Mouse (Mus musculus): ENCODE results near the gene Med18. TPM values are rescaled to one million over a fixed set of nuclear protein-coding genes. Genes with fewer than 3 reads are reported as not detected.
A peak's percentile ranks its signal among the peaks of the same experiment; 100 is the strongest.
"Not testable (repeated sequence)": the region's sequence is repeated elsewhere in the genome, so short reads cannot be mapped to it uniquely, and the experiment has no call there.

Med18 gene
- polyA plus RNA-seq, 1 experiment from 2014 or later = 20.0 TPM

GRCm38 (mm10) chr4:132420471-132420870, 43.2 kb downstream of the Med18 start:
- Histone ChIP-seq H3K9me3 (replicated peaks; ENCODE audit: control insufficient read depth, low read length) (no peaks in the 10 kb centered on the region), H3K27me3 (ENCODE audit: control insufficient read depth, insufficient read depth, low read length) (no peaks in the 10 kb centered on the region), H3K4me2 (ENCODE audit: low read depth, low read length) (peak overlapping the region; percentile 57), H3K4me1 (ENCODE audit: control insufficient read depth, insufficient read depth, low read length) (peaks cover 13% of the 10 kb centered on the region), H3K9ac (ENCODE audit: low read length) (peak overlapping the region; percentile 87; the same call in 1 of the 2 replicates), H3K4me3 (replicated peaks; ENCODE audit: low read length) (peak overlapping the region; percentile 74), H3K36me3 (ENCODE audit: control insufficient read depth, insufficient read depth, low read length) (no peaks in the 10 kb centered on the region), H3K27ac (ENCODE audit: low read length) (0 out of 2 replicates have a peak overlapping the region, but pooled peaks have one; percentile 99)
- 74% methylated on average over 5 of the region's 5 CpGs for WGBS
- no peak for ATAC-seq (ENCODE audit: insufficient read depth, low FRiP score)

- no peaks in the 10 kb centered on the region for H3K27me3 ChIP-seq (ENCODE audit: control insufficient read depth, insufficient read depth, low read length)
- peak overlapping the region; percentile 82 for H3K27ac ChIP-seq (ENCODE audit: low read length)
- H3K4me3 ChIP-seq (replicated peaks; ENCODE audit: low read length) = no peak overlapping the region
- H3K9ac ChIP-seq (ENCODE audit: low read length) = no peak overlapping the region
- H3K4me2 ChIP-seq (ENCODE audit: low read depth, low read length) = no peak overlapping the region
- H3K9me3 ChIP-seq (replicated peaks; ENCODE audit: control insufficient read depth, low read length) = no peaks in the 10 kb centered on the region
- H3K36me3 ChIP-seq (ENCODE audit: control insufficient read depth, insufficient read depth, low read length) = no peaks in the 10 kb centered on the region
- peak; percentile 79; the same call in 1 of the 2 replicates for ATAC-seq (ENCODE audit: insufficient read depth, low FRiP score)
- H3K4me1 ChIP-seq (ENCODE audit: control insufficient read depth, insufficient read depth, low read length) = peaks cover 11% of the 10 kb centered on the region
Observed at GRCm38 (mm10) chr4:132415966-132416365, 47.8 kb downstream of the Med18 start.

GRCm38 (mm10) chr4:132413257-132413656, 50.5 kb downstream of the Med18 start:
- H3K36me3 ChIP-seq (ENCODE audit: control insufficient read depth, insufficient read depth, low read length); H3K9ac ChIP-seq (ENCODE audit: low read length); ATAC-seq (ENCODE audit: insufficient read depth, low FRiP score); H3K4me3 ChIP-seq (replicated peaks; ENCODE audit: low read length); H3K4me1 ChIP-seq (ENCODE audit: control insufficient read depth, insufficient read depth, low read length); H3K27ac ChIP-seq (ENCODE audit: low read length); H3K4me2 ChIP-seq (ENCODE audit: low read depth, low read length); H3K9me3 ChIP-seq (replicated peaks; ENCODE audit: control insufficient read depth, low read length); H3K27me3 ChIP-seq (ENCODE audit: control insufficient read depth, insufficient read depth, low read length): not testable (repeated sequence)
- 90% methylated on average over 4 of the region's 4 CpGs for WGBS

- WGBS = 52% methylated on average over 8 of the region's 8 CpGs
- Histone ChIP-seq H3K4me1 (ENCODE audit: control insufficient read depth, insufficient read depth, low read length) (no peaks in the 10 kb centered on the region), H3K9ac (ENCODE audit: low read length) (no peak overlapping the region), H3K27ac (ENCODE audit: low read length) (no peak overlapping the region), H3K4me2 (ENCODE audit: low read depth, low read length) (no peak overlapping the region), H3K4me3 (replicated peaks; ENCODE audit: low read length) (no peak overlapping the region), H3K27me3 (ENCODE audit: control insufficient read depth, insufficient read depth, low read length) (no peaks in the 10 kb centered on the region), H3K36me3 (ENCODE audit: control insufficient read depth, insufficient read depth, low read length) (no peaks in the 10 kb centered on the region), H3K9me3 (replicated peaks; ENCODE audit: control insufficient read depth, low read length) (no peaks in the 10 kb centered on the region)
- ATAC-seq (ENCODE audit: insufficient read depth, low FRiP score) = no peak
Observed at GRCm38 (mm10) chr4:132411322-132412094, 52.2 kb downstream of the Med18 start.

- Histone ChIP-seq H3K9me3 (replicated peaks; ENCODE audit: control insufficient read depth, low read length) (no peaks in the 10 kb centered on the region), H3K27ac (ENCODE audit: low read length) (no peak overlapping the region), H3K36me3 (ENCODE audit: control insufficient read depth, insufficient read depth, low read length) (no peaks in the 10 kb centered on the region), H3K4me3 (replicated peaks; ENCODE audit: low read length) (no peak overlapping the region), H3K4me2 (ENCODE audit: low read depth, low read length) (no peak overlapping the region), H3K4me1 (ENCODE audit: control insufficient read depth, insufficient read depth, low read length) (no peaks in the 10 kb centered on the region), H3K27me3 (ENCODE audit: control insufficient read depth, insufficient read depth, low read length) (no peaks in the 10 kb centered on the region), H3K9ac (ENCODE audit: low read length) (no peak overlapping the region)
- WGBS = 85% methylated on average over 4 of the region's 4 CpGs
- no peak for ATAC-seq (ENCODE audit: insufficient read depth, low FRiP score)
Observed at GRCm38 (mm10) chr4:132409587-132410229, 54.0 kb downstream of the Med18 start.

Other genes starting within 250 kb of the Med18 start
- gene Gmeb1, start 202.3 kb downstream of the Med18 start, polyA plus RNA-seq (2015; fragmentation: Nextera tagmentation; extraction: Ambion mirVana) = 25.6 and 28.7 TPM in 2 replicates
- gene Taf12, start 189.5 kb downstream of the Med18 start, polyA plus RNA-seq (2015; fragmentation: Nextera tagmentation; extraction: Ambion mirVana) = 35.5 and 42.8 TPM in 2 replicates
- gene Rab42, start 160.5 kb downstream of the Med18 start, polyA plus RNA-seq (2015; fragmentation: Nextera tagmentation; extraction: Ambion mirVana) = 1.5 and 2.2 TPM in 2 replicates
- 56.8 and 62.6 TPM in 2 replicates for gene Trnau1ap, start 134.4 kb downstream of the Med18 start, polyA plus RNA-seq (2015; fragmentation: Nextera tagmentation; extraction: Ambion mirVana)
- gene Rcc1, start 110.3 kb downstream of the Med18 start, polyA plus RNA-seq (2015; fragmentation: Nextera tagmentation; extraction: Ambion mirVana) = 62.6 and 64.0 TPM in 2 replicates
- 25.9 and 29.9 TPM in 2 replicates for gene Phactr4, start 41.4 kb downstream of the Med18 start, polyA plus RNA-seq (2015; fragmentation: Nextera tagmentation; extraction: Ambion mirVana)
- gene Sesn2, start 46.6 kb upstream of the Med18 start, polyA plus RNA-seq (2015; fragmentation: Nextera tagmentation; extraction: Ambion mirVana) = 12.4 and 13.7 TPM in 2 replicates
- 1,031 and 1,078 TPM in 2 replicates for gene Atpif1, start 69.7 kb upstream of the Med18 start, polyA plus RNA-seq (2015; fragmentation: Nextera tagmentation; extraction: Ambion mirVana)
- 138 and 149 TPM in 2 replicates for gene Dnajc8, start 71.6 kb upstream of the Med18 start, polyA plus RNA-seq (2015; fragmentation: Nextera tagmentation; extraction: Ambion mirVana)
- gene Ptafr, start 100.1 kb upstream of the Med18 start, polyA plus RNA-seq (2015; fragmentation: Nextera tagmentation; extraction: Ambion mirVana) = 1.0 and 1.2 TPM in 2 replicates
- 23.5 and 23.8 TPM in 2 replicates for gene Eya3, start 175.1 kb upstream of the Med18 start, polyA plus RNA-seq (2015; fragmentation: Nextera tagmentation; extraction: Ambion mirVana)

Data from stomach, embryonic 16.5 days (tissue).